Mouse (Mus musculus) kidney, postnatal 36 days (tissue): ENCODE measurements at regions not wholly inside any gene's neighbourhood (a gene's known extent, or its start where the extent isn't known, plus 50 kb on each side); places are given as distances from the start of the nearest gene placed in this dataset.

Experiments
- DNase-seq, 2 experiments: peaks; one replicate each; pipeline ENCODE4 v3.0.0; 2021 to 2022; ENCODE audit warnings: mixed read lengths in 2 of 2

GRCm38 (mm10) chr3:58153874-58154756, 260.4 kb upstream of the Tsc22d2 start:
- no peak for DNase-seq

- peak; percentile 37 to 42 for DNase-seq
Measured at GRCm38 (mm10) chr3:58159384-58159783, 255.1 kb upstream of the Tsc22d2 start.

- DNase-seq = peak; percentile 61 to 62
Measured at GRCm38 (mm10) chr3:58162238-58162637, 252.3 kb upstream of the Tsc22d2 start.

- peak; percentile 82 for DNase-seq
Measured at GRCm38 (mm10) chr3:58163806-58164205, 250.7 kb upstream of the Tsc22d2 start.

- DNase-seq = peak in 1 of 2 experiments; percentile 19
Measured at GRCm38 (mm10) chr3:58166628-58167027, 247.9 kb upstream of the Tsc22d2 start.

- DNase-seq = no peak
Measured at GRCm38 (mm10) chr3:58167121-58167520, 247.4 kb upstream of the Tsc22d2 start.

- no peak for DNase-seq
Measured at GRCm38 (mm10) chr3:58167761-58168290, 246.7 kb upstream of the Tsc22d2 start.

- DNase-seq = peak in 1 of 2 experiments; percentile 12
Measured at GRCm38 (mm10) chr3:58168522-58169185, 245.9 kb upstream of the Tsc22d2 start.

- no peak for DNase-seq
Measured at GRCm38 (mm10) chr3:58169786-58170185, 244.7 kb upstream of the Tsc22d2 start.

GRCm38 (mm10) chr3:58172096-58172495, 242.4 kb upstream of the Tsc22d2 start:
- DNase-seq = no peak

GRCm38 (mm10) chr3:58173821-58174220, 240.7 kb upstream of the Tsc22d2 start:
- DNase-seq = no peak

GRCm38 (mm10) chr3:58181715-58182114, 232.8 kb upstream of the Tsc22d2 start:
- DNase-seq = peak; percentile 23 to 35

GRCm38 (mm10) chr3:58182299-58182698, 232.2 kb upstream of the Tsc22d2 start:
- DNase-seq = no peak

GRCm38 (mm10) chr3:58183279-58183678, 231.2 kb upstream of the Tsc22d2 start:
- no peak for DNase-seq

GRCm38 (mm10) chr3:58200462-58200861, 214.1 kb upstream of the Tsc22d2 start:
- DNase-seq = no peak

GRCm38 (mm10) chr3:58202816-58203215, 211.7 kb upstream of the Tsc22d2 start:
- no peak for DNase-seq

- DNase-seq = no peak
Measured at GRCm38 (mm10) chr3:58203806-58204205, 210.7 kb upstream of the Tsc22d2 start.

- DNase-seq = no peak
Measured at GRCm38 (mm10) chr3:58205526-58205925, 209.0 kb upstream of the Tsc22d2 start.

GRCm38 (mm10) chr3:58206776-58207398, 207.6 kb upstream of the Tsc22d2 start:
- DNase-seq = peak; percentile 26 to 51

GRCm38 (mm10) chr3:58211016-58211415, 203.5 kb upstream of the Tsc22d2 start:
- DNase-seq = no peak

- peak in 1 of 2 experiments; percentile 42 for DNase-seq
Measured at GRCm38 (mm10) chr3:58224696-58225095, 189.8 kb upstream of the Tsc22d2 start.

- no peak for DNase-seq
Measured at GRCm38 (mm10) chr3:58226447-58227321, 187.8 kb upstream of the Tsc22d2 start.
